Mouse (Mus musculus): Measurements from ENCODE around the gene Cdc5l. TPM values are rescaled to one million over a fixed set of nuclear protein-coding genes. Genes with fewer than 3 reads are reported as not detected.
A peak's percentile ranks its signal among the peaks of the same experiment; 100 is the strongest.
"Not testable (repeated sequence)": the region's sequence is repeated elsewhere in the genome, so short reads cannot be mapped to it uniquely, and the experiment has no call there.

Cdc5l gene
- polyA plus RNA-seq, 1 experiment from 2014 or later = 79.9 TPM

DNA sequence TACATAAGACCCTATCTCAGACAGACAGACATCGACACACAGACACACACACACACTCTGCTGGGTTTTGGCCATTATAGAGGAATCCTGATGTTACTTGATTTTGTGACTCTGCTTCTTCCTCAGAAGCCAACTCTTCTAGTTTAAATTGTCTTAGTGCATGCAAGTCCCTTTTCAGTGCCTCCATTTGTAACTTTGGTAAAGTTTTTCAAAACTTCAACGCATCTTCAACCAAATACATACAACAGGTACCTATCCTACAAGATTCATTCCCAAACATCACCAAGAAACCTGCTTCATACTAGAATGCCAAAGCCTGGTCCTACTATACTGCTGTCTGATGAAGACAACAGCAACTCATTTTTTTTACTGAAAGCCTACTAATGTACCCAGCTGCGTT, 1.5 kb downstream of the Cdc5l start:
- peak overlapping the region; percentile 92 for H3K9ac ChIP-seq
- WGBS = 81% methylated on average over 3 of the region's 3 CpGs
- peak overlapping the region; percentile 93 for H3K4me3 ChIP-seq (replicated peaks)
- no peak for ATAC-seq (ENCODE audit: low FRiP score)
- H3K9me3 ChIP-seq = no peaks in the 10 kb centered on the region
- H3K27ac ChIP-seq = no peak overlapping the region
- no peaks in the 10 kb centered on the region for H3K27me3 ChIP-seq
- H3K36me3 ChIP-seq (replicated peaks) = peaks cover 14% of the 10 kb centered on the region
- peak overlapping the region; percentile 88 for H3K4me2 ChIP-seq
- H3K4me1 ChIP-seq = peaks cover 22% of the 10 kb centered on the region

DNA sequence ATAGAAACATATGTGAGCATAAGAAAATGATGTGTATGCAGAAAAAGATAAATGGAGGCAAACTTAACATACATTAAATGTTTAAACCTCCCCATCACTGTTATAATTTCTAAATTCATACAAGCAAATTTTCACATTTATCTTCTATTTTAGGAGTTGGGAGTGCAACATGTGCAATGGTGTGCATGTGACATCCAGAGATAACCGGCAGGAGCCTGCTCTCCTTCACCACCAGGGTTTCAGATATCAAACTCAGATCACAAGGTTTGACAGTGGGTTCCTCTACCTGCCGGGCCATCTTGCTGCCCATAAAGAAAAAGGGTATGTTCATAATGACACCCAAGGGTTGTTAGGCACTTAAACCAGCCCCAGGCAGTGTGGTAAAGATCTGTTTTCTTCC, 16.1 kb downstream of the Cdc5l start:
- Histone ChIP-seq H3K27me3 (no peaks in the 10 kb centered on the region), H3K4me2 (no peak overlapping the region), H3K4me1 (no peaks in the 10 kb centered on the region), H3K9ac (no peak overlapping the region), H3K36me3 (replicated peaks) (peaks cover 67% of the 10 kb centered on the region), H3K4me3 (replicated peaks) (no peak overlapping the region), H3K9me3 (no peaks in the 10 kb centered on the region), H3K27ac (no peak overlapping the region)
- no peak for ATAC-seq (ENCODE audit: low FRiP score)
- WGBS = 91% methylated on average over 2 of the region's 2 CpGs

DNA sequence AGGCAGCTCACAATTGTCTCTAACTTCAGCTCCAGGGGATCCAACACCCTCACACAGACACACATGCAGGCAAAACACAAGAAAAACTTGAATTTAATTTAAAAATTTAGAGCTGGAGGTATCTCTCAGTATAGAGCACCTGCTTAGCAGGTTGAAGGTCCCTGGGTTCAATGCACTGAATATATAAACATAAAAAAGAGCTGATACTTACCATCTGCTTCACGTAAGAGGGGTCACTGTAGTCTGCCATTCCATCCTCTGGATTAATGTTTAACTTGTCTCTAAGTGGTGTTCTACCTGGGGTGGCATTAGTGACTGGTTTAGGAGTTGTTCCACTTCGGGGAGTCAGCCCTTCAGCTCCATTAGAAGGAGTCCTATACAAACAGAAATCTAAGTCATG, 21.9 kb downstream of the Cdc5l start:
- WGBS = 92% methylated on average over 2 of the region's 2 CpGs
- H3K4me3 ChIP-seq (replicated peaks); H3K4me1 ChIP-seq; H3K9ac ChIP-seq; H3K27ac ChIP-seq; H3K9me3 ChIP-seq; H3K27me3 ChIP-seq; ATAC-seq (ENCODE audit: low FRiP score); H3K4me2 ChIP-seq: not testable (repeated sequence)
- H3K36me3 ChIP-seq (replicated peaks) = peaks cover 85% of the 10 kb centered on the region

DNA sequence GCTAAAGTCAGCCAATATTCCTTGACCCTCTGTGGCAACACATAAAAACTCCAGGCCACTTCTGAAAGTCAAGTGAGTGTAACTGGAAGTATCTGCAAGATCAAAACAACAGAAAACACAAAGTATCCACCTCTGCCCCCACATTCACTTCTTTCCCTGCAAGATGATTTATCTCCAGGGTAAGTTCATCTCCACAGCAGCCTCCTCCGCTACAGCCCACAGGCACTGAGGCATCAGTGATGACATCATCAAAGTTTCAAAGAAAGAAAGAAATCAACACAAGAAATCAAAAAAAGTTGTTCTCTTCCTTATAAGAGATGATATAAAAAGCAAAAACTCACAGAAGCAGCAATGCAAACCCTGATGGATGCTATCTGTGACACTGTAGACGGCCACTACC, 24.8 kb downstream of the Cdc5l start:
- no peak for ATAC-seq (ENCODE audit: low FRiP score)
- Histone ChIP-seq H3K27me3 (no peaks in the 10 kb centered on the region), H3K9me3 (no peaks in the 10 kb centered on the region), H3K27ac (no peak overlapping the region), H3K9ac (no peak overlapping the region), H3K4me3 (replicated peaks) (no peak overlapping the region), H3K4me2 (no peak overlapping the region), H3K36me3 (replicated peaks) (peaks cover 84% of the 10 kb centered on the region), H3K4me1 (no peaks in the 10 kb centered on the region)
- WGBS = 95% methylated on average over 2 of the region's 2 CpGs

DNA sequence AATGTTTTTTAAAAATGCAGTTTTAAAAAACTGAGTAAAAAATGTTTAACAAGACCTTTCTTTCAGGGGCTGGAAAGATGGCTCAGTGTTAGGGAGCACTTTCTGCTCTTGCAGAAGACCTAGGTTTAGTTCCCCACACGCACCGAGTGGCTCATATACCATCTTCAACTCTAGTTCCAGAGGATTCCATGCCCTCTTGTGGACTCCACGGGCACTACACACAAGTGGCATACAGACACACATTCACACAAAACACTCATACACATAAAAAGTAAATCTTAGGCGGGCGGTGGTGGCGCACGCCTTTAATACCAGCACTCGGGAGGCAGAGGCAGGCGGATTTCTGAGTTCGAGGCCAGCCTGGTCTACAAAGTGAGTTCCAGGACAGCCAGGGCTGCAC, 27.3 kb downstream of the Cdc5l start:
- Histone ChIP-seq H3K36me3 (replicated peaks) (peaks cover 68% of the 10 kb centered on the region), H3K27ac (no peak overlapping the region), H3K4me2 (no peak overlapping the region), H3K4me1 (0 out of 2 replicates have a peak, but pooled peaks cover 3% of the 10 kb centered on the region), H3K27me3 (no peaks in the 10 kb centered on the region), H3K9me3 (no peaks in the 10 kb centered on the region), H3K9ac (no peak overlapping the region), H3K4me3 (replicated peaks) (no peak overlapping the region)
- 98% methylated on average over 10 of the region's 10 CpGs for WGBS
- ATAC-seq (ENCODE audit: low FRiP score) = no peak

DNA sequence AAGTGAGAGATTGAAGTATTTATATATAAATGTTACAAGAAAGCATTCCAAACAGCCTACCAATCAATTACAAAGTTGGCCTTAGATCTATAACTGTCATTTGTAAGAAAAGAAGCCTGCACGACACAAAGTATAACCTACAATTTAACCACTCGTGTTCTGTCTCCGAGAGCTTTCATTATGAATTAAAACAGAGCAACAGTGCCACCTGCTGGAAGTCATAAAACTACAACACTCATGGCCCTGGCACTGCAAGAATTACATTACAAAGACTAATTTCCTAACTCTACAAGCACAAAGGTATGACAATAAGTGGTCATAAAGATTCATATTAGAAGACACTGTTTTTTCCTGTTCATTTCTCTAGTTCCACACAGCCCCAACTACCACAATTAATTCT, 30.3 kb downstream of the Cdc5l start:
- H3K4me1 ChIP-seq = 0 out of 2 replicates have a peak, but pooled peaks cover 3% of the 10 kb centered on the region
- no peak overlapping the region for H3K27ac ChIP-seq
- no peak for ATAC-seq (ENCODE audit: low FRiP score)
- H3K36me3 ChIP-seq (replicated peaks) = peaks cover 50% of the 10 kb centered on the region
- no peak overlapping the region for H3K9ac ChIP-seq
- no peaks in the 10 kb centered on the region for H3K27me3 ChIP-seq
- WGBS = 24% methylated on average over 3 of the region's 3 CpGs
- H3K9me3 ChIP-seq = no peaks in the 10 kb centered on the region
- H3K4me2 ChIP-seq = no peak overlapping the region
- H3K4me3 ChIP-seq (replicated peaks) = no peak overlapping the region

DNA sequence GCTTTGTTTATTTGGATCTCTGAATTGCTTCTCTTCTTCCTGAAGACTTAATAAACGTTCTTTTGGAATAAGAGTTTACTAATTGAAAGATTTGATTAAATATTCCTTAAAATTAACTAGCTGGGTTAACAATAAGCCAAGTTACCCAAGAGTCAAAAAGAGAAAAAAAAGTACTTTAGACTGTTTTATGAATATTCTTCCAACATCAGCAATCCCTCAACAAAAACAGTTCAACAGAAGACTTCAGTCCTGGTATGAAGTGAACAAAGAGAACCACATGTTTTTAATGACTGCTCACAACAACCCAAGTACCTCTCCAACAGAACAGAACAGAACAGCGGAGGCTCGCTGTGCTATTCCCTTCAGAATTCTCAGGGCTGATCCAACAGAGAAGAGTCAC, 30.9 kb downstream of the Cdc5l start:
- Histone ChIP-seq H3K9me3 (no peaks in the 10 kb centered on the region), H3K36me3 (replicated peaks) (peaks cover 47% of the 10 kb centered on the region)

DNA sequence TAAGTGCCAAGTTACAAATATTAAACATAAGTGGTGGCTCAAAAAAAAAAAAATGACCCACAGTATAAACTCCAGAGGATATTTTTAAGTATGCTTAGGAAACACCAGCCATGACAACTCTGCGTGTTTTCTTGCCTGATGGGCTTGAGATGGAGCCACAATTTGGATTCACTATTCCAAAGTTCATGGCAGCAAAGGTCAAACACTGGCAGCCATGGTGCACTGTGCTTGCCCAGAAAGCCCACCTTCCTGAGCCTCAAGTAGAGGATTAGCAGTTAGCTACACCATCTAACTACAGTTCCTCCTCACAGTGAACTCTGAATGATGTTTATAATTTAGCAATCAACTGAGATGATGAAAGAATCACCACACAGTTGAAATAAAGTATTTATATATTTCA, 31.4 kb downstream of the Cdc5l start:
- Histone ChIP-seq H3K4me3 (replicated peaks) (no peak overlapping the region), H3K4me1 (0 out of 2 replicates have a peak, but pooled peaks cover 3% of the 10 kb centered on the region), H3K27me3 (no peaks in the 10 kb centered on the region), H3K9me3 (no peaks in the 10 kb centered on the region), H3K36me3 (replicated peaks) (peaks cover 42% of the 10 kb centered on the region), H3K4me2 (no peak overlapping the region), H3K27ac (no peak overlapping the region), H3K9ac (no peak overlapping the region)
- no peak for ATAC-seq (ENCODE audit: low FRiP score)
- 91% methylated on average over 1 of the region's 1 CpGs for WGBS

More for the DNA sequence above, 30.9 kb downstream of the Cdc5l start:
- Histone ChIP-seq H3K4me1 (0 out of 2 replicates have a peak, but pooled peaks cover 3% of the 10 kb centered on the region), H3K27me3 (no peaks in the 10 kb centered on the region), H3K27ac (no peak overlapping the region), H3K9ac (no peak overlapping the region), H3K4me2 (no peak overlapping the region), H3K4me3 (replicated peaks) (no peak overlapping the region)
- ATAC-seq (ENCODE audit: low FRiP score) = no peak
- 82% methylated on average over 3 of the region's 3 CpGs for WGBS

DNA sequence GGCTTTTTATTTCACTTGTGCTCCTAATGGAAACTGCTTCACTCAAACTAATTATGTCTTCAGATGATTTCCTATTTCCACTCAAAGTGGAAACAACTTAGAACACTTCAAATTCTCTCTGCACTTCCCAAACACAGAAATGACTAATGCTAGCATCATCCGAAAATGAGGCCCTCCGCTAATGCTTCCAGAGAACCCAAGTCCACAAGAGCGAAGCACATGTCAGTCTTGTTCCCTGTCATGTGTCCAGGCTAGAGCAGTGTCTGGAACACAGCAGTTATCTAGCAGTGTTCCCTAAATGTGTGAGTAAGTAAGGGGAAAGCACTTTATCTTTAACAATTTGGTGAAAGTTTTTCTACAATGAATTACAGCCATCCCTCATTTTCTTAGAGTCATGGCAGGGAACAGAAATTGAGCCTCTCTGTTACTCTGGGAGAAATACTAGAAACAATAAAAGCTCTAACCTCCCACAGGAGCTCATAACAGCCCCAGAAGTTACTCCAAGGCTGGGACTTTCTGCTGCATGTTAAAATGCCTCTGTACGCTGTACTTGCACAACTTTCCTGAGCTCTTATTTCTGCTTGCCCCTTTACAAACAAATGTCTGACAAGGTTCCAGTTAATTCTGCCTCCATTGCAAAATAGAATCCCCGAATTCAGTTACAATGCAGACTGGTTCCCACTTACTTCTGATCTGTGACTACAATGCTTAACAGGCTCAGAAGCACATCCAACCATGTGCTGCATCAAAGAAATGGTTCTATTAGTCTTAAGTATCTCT, 32.2 kb downstream of the Cdc5l start:
- ATAC-seq (ENCODE audit: low FRiP score) = no peak
- 96% methylated on average over 5 of the region's 5 CpGs for WGBS
- Histone ChIP-seq H3K27me3 (no peaks in the 10 kb centered on the region), H3K4me2 (no peak overlapping the region), H3K36me3 (replicated peaks) (peaks cover 36% of the 10 kb centered on the region), H3K4me3 (replicated peaks) (no peak overlapping the region), H3K9me3 (no peaks in the 10 kb centered on the region), H3K27ac (no peak overlapping the region), H3K4me1 (0 out of 2 replicates have a peak, but pooled peaks cover 3% of the 10 kb centered on the region), H3K9ac (no peak overlapping the region)

DNA sequence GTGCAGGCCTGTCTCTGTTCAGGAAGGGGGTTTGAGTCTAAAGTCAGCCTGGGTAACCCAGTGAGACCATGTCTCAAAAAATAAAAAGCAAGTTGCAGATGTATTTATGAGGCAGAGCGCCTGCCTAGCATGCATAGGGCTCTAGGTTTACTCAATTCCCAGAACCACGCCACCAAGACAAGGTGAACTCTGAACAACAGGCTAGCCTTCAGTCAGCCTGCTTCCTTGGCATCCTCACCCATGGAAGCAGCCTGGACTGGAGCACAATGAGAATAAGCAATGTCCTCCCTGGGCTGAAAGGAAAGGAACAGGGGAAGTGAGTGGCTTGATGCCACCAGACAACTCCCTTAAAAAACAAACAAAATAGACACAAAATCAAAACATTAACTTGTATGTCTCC, 35.5 kb downstream of the Cdc5l start:
- Histone ChIP-seq H3K4me1 (0 out of 2 replicates have a peak, but pooled peaks cover 5% of the 10 kb centered on the region), H3K4me3 (replicated peaks) (no peak overlapping the region), H3K9ac (no peak overlapping the region), H3K4me2 (no peak overlapping the region), H3K27ac (no peak overlapping the region), H3K27me3 (no peaks in the 10 kb centered on the region), H3K9me3 (no peaks in the 10 kb centered on the region), H3K36me3 (replicated peaks) (peaks cover 28% of the 10 kb centered on the region)
- 93% methylated on average over 2 of the region's 2 CpGs for WGBS
- ATAC-seq (ENCODE audit: low FRiP score) = no peak

DNA sequence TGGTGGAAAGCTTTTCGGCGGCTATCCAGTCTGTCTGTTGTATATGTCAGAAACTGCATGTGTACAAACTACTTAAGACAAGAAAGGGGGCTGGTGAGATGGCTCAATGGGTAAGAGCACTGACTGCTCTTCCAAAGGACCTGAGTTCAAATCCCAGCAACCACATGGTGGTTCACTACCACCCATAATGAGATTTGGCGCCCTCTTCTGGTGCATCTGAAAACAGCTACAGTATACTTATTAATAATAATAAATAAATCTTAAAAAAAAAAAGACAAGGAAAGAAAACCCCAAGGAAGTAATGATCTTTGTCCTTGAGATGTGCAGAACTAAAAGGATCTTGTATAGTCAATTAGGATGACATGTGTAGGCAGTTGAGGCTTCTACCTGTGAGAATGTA, 36.0 kb downstream of the Cdc5l start:
- H3K27ac ChIP-seq = no peak overlapping the region
- H3K9me3 ChIP-seq = no peaks in the 10 kb centered on the region
- H3K27me3 ChIP-seq = no peaks in the 10 kb centered on the region
- no peak for ATAC-seq (ENCODE audit: low FRiP score)
- 73% methylated on average over 3 of the region's 3 CpGs for WGBS
- H3K9ac ChIP-seq = no peak overlapping the region
- H3K4me1 ChIP-seq = 0 out of 2 replicates have a peak, but pooled peaks cover 2% of the 10 kb centered on the region
- peaks cover 29% of the 10 kb centered on the region for H3K36me3 ChIP-seq (replicated peaks)
- H3K4me3 ChIP-seq (replicated peaks) = no peak overlapping the region
- H3K4me2 ChIP-seq = no peak overlapping the region

DNA sequence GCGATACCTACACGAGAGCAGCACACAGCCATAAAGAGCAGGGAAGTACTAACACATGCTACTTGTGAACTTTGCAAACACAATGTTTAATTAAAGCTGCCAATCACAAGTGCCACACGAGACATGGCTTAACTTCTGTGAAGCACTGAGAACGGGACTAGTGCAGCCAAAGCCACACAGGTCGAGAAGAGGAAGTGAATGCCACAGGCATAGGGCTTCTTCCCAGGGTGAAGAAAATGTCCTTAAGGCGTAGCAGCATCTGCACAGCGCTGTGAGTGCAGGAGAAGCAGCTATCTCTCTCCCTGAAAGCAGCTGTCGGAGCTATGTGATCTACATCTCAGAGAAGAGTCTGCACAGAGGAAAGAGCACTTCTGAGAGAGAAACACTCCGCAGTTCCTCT, 38.9 kb downstream of the Cdc5l start:
- H3K27me3 ChIP-seq = no peaks in the 10 kb centered on the region
- H3K4me3 ChIP-seq (replicated peaks) = no peak overlapping the region
- peaks cover 49% of the 10 kb centered on the region for H3K36me3 ChIP-seq (replicated peaks)
- H3K27ac ChIP-seq = no peak overlapping the region
- 78% methylated on average over 9 of the region's 9 CpGs for WGBS
- 0 out of 2 replicates have a peak, but pooled peaks cover 2% of the 10 kb centered on the region for H3K4me1 ChIP-seq
- H3K9ac ChIP-seq = no peak overlapping the region
- no peak for ATAC-seq (ENCODE audit: low FRiP score)
- H3K4me2 ChIP-seq = no peak overlapping the region
- no peaks in the 10 kb centered on the region for H3K9me3 ChIP-seq

DNA sequence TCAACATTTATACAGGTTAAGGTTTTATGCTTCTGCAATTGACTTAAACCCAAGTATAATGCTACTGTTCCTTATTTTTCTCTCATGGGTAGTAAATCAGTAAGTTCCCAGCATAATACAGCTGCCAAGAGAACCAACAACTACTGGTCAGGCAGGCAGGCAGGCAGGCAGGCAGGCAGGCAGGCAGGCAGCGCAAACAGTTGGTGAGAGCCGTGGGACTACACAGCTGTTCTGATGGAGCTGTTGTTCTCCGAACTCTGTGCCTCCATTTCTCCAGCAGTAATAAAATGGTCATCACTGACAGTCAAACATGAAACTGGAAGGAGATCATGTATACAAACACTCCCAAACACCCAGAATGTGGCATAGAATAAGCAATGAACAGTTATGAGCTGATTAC, 39.8 kb downstream of the Cdc5l start:
- H3K4me1 ChIP-seq = 0 out of 2 replicates have a peak, but pooled peaks cover 2% of the 10 kb centered on the region
- no peak overlapping the region for H3K27ac ChIP-seq
- no peak overlapping the region for H3K4me2 ChIP-seq
- H3K9ac ChIP-seq = no peak overlapping the region
- ATAC-seq (ENCODE audit: low FRiP score) = no peak
- H3K4me3 ChIP-seq (replicated peaks) = no peak overlapping the region
- WGBS = 88% methylated on average over 3 of the region's 3 CpGs
- no peaks in the 10 kb centered on the region for H3K9me3 ChIP-seq
- no peaks in the 10 kb centered on the region for H3K27me3 ChIP-seq
- H3K36me3 ChIP-seq (replicated peaks) = peaks cover 50% of the 10 kb centered on the region
